Mouse (Mus musculus): ENCODE data around the gene Slc44a3.
"Not testable (repeated sequence)": the region's sequence is repeated elsewhere in the genome, so short reads cannot be mapped to it uniquely, and the experiment has no call there.

Slc44a3 gene

GRCm38 (mm10) chr3:121552723-121553122 is 20.5 kb upstream of the Slc44a3 start:
- no peak for DNase-seq (ENCODE audit: low read depth, low spot score)

- DNase-seq (ENCODE audit: low read depth, low spot score) = no peak
Measured at GRCm38 (mm10) chr3:121550370-121550769, 18.2 kb upstream of the Slc44a3 start.

GRCm38 (mm10) chr3:121547851-121548624 is 15.8 kb upstream of the Slc44a3 start:
- DNase-seq (ENCODE audit: low read depth, low spot score) = no peak

- no peak for DNase-seq (ENCODE audit: low read depth, low spot score)
Measured at GRCm38 (mm10) chr3:121540621-121541020, 8.4 kb upstream of the Slc44a3 start.

- no peak for DNase-seq (ENCODE audit: low read depth, low spot score)
Measured at GRCm38 (mm10) chr3:121539871-121540431, 7.7 kb upstream of the Slc44a3 start.

GRCm38 (mm10) chr3:121538847-121539246 is 6.6 kb upstream of the Slc44a3 start:
- not testable (repeated sequence) for DNase-seq (ENCODE audit: low read depth, low spot score)

GRCm38 (mm10) chr3:121537996-121538395 is 5.8 kb upstream of the Slc44a3 start:
- DNase-seq (ENCODE audit: low read depth, low spot score) = no peak

GRCm38 (mm10) chr3:121536803-121537202 is 4.6 kb upstream of the Slc44a3 start:
- DNase-seq (ENCODE audit: low read depth, low spot score) = no peak

- peak; percentile 30 for DNase-seq (ENCODE audit: low read depth, low spot score)
Measured at GRCm38 (mm10) chr3:121535813-121536504, 3.8 kb upstream of the Slc44a3 start.

GRCm38 (mm10) chr3:121531370-121532148 is 645 bp downstream of the Slc44a3 start:
- DNase-seq (ENCODE audit: low read depth, low spot score) = no peak

GRCm38 (mm10) chr3:121530546-121531258 is 1.5 kb downstream of the Slc44a3 start:
- no peak for DNase-seq (ENCODE audit: low read depth, low spot score)

- DNase-seq (ENCODE audit: low read depth, low spot score) = no peak
Measured at GRCm38 (mm10) chr3:121526096-121527093, 5.8 kb downstream of the Slc44a3 start.

- no peak for DNase-seq (ENCODE audit: low read depth, low spot score)
Measured at GRCm38 (mm10) chr3:121521633-121522125, 10.5 kb downstream of the Slc44a3 start.

GRCm38 (mm10) chr3:121521123-121521522 is 11.1 kb downstream of the Slc44a3 start:
- no peak for DNase-seq (ENCODE audit: low read depth, low spot score)

GRCm38 (mm10) chr3:121517030-121517429 is 15.2 kb downstream of the Slc44a3 start:
- no peak for DNase-seq (ENCODE audit: low read depth, low spot score)

GRCm38 (mm10) chr3:121509141-121509540 is 23.1 kb downstream of the Slc44a3 start:
- no peak for DNase-seq (ENCODE audit: low read depth, low spot score)

- DNase-seq (ENCODE audit: low read depth, low spot score) = no peak
Measured at GRCm38 (mm10) chr3:121507678-121508077, 24.5 kb downstream of the Slc44a3 start.

GRCm38 (mm10) chr3:121506756-121507155 is 25.4 kb downstream of the Slc44a3 start:
- no peak for DNase-seq (ENCODE audit: low read depth, low spot score)

GRCm38 (mm10) chr3:121506175-121506574 is 26.0 kb downstream of the Slc44a3 start:
- no peak for DNase-seq (ENCODE audit: low read depth, low spot score)

Measured in retina, postnatal 7 days (tissue).